Mouse (Mus musculus) B cell, adult 2 months (primary cell): ENCODE measurements around the gene Schip1.

ENCODE experiments used
- DNase-seq, 2 experiments: peaks; one replicate each; pipeline ENCODE4 v3.0.0; 2022

Schip1 gene

DNA sequence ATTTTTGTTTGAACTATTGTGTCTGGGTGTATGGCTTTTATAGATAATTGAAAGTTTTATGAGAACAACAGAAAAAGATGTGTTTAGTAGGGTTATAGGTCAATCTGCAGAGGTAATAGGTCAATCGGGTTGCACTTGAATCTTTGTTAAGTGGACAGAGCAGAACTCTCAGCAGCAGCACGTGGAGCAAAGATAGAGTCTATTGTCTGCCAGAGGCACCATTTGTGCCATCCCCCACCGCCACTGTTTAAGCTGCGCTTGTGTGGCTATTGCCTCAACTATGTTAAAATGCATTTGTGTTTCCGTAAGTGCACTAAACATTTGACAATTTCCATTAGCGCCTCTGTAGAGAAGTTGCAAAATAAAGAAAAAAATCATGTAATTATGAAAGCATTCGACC lies 335.5 kb downstream of the Schip1 start:
- no peak for DNase-seq

DNA sequence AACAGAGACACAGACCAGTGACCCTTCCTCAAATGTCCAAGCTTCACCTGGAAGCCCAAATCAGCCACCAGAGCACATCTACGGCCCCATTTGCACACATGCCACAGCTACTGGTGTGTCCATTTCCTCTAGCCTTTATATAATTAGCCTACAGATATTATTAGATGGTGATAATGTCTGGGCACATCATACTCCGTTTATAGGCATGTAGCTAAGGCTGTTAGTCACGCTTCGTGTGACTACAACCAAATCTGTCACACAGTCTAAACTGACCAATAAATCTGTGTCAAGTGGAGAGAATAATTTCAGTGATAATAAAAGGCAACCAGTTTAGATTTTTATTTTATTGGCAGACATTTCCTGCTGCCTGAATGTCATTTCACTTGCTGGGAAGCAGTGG lies 338.7 kb downstream of the Schip1 start:
- no peak for DNase-seq

DNA sequence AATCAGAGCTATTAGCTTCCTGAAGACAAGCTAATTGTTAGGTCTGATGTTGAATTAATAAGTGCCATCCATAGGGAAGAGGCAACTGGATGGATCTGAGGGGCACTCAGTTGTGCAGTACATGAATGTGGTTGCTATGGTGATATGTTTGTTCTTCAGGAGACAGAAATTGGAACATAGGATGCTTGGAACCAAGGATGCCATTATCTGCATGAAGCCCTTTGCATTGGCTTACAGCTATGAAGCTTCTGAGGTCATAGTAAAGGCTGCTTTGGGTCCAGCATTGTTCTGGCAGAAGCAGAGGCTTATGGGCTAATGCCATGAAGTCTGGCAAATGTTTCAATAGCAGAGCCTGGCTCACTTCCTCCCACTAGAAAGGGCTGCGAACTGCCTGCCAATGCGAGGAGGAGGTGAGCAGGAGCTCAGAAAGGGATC lies 339.2 kb downstream of the Schip1 start:
- no peak for DNase-seq

DNA sequence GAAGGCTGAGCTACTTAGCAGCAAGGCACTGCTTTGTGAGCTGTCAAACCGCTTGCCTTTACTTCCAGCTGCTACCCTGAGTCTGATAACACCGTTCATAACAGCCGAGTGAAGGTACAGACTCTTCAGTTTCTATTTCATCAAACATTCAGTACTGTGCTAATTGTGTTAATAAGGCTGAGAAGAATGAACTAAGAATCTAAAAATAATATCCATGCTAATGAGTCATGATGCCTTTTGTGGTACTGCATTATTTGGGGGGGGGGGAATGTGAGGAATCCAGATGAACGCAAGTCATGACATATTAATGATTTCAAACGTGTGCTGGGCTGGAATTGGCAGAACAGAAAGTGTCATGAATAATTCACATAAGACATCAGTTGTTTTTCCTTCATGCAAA lies 341.1 kb downstream of the Schip1 start:
- no peak for DNase-seq

DNA sequence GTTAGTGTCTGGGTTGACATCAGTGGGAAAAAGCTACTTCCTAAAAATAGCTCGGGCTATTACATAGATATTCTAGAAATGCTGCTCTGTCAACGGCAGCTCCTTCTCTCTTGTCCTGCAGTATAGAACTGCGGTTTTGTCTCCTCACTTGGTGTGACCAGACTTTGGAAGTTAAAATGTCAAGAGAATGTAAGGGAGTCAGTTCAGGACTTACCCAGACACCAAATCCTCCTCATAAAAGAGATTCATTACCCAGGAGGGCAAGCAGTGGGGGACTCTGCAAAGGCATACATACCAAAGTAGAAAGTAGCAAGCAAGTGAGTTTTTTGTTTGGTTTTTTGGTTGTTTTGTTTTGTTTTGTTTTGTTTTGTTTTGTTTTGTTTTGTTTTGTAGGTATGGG lies 347.7 kb downstream of the Schip1 start:
- no peak for DNase-seq

DNA sequence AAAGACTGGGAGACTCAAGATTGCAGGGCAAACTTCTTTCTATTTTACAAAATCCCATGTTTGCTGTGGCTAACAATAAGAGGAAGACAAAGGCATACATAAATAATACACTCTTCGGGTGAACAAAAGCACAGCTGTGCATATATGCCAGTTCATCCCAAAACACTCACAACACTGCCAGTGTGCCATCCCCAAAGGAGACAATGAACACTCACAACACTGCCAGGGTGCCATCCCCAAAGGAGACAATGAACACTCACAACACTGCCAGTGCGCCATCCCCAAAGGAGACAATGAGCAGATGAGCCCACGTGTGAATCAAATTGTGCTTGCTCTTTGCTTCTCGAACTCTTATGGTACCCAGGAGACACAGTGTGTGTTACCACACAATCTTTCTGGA lies 355.2 kb downstream of the Schip1 start:
- no peak for DNase-seq

DNA sequence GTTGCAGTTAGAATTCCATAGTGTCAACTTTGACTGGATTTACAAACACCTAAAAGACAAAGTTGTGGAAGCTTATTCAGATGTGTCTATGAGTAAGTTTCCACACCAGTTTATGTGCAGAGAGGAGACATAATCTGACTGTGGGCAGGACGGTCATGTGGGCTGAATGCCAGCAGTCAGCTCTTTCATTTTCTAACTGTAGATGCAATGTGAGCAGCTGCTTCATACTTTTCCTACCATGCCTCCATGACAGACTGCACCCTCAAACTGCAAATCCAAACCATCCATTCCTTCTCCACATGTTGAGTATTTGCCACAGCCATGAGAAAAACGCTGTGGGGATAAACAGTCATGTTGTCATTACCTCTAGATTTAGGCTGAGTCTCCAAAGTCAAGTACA lies 356.3 kb downstream of the Schip1 start:
- no peak for DNase-seq

DNA sequence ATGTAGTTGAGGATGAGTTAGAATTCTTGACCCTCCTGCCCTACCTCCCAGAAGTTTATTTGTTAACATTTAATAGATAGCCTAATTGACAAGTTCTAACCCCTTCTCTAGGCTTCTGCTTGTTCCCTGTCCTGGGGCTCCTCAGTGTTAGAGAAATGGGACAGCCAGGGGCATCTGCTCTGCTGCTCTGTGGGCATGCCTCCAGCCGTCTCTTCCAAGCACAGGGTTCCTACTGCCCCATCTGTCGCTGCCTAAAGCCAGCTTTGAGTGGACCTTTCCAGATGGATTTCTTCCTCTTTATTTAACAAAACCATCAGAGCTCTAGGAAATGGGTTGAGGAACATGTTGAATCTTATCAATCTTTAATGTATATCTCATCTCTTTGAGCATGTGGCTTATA lies 357.2 kb downstream of the Schip1 start:
- DNase-seq: no peak

DNA sequence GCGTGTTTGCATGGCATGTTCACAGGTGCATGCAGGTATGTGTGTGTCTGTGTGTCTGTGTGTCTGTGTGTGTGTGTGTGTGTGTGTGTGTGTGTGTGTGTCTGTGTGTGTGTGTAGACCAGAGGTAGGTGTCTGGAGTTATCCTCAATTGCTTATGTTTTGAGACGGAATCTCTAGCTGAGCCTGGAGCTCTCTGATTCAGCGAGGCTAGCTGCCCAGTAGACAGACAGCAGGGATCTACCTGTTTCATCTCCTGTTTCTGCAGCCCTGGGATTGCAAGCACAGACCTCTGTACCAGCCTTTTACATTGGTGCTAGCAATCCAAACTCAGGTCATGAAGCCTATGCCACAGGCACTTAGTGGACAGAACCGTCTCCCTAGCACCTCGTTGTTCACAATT lies 363.5 kb downstream of the Schip1 start:
- no peak for DNase-seq

DNA sequence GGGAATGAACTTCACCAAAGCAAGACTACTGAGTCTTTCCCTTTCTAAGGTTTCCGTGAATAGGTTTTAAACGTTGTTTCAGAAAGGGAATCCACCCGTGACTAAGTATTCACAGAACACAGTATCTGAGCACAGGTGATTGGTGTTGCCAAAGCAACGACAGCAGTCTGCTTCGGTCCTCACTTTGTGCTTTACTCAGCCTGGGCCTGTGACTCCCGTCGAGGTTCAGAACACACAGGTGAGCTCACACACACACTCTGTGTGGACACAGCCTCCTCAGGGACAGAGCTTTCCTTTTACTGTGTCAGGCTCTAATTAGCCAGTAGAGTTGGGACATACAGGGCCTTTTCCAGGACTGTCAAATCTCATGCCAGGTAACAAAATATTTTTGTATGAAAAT lies 369.8 kb downstream of the Schip1 start:
- DNase-seq: no peak

DNA sequence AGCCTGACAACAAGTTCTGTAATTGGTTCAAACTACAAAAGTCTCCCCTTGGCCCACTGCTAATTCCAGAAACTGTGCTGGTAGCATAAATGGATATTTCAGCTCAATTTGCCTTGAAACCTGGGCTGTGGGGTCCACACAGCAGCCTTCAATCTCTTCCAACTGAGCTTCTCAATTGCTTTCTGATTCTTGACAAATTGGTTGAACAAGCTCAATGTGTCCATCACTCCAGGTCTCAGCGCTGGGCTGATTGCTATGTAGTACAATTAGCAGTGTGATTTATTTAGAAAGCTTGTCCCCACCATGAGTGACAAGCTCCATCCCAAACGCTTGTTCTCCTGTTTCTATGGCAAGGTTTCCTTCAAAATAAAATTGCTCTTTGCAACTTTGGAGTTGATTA lies 370.3 kb downstream of the Schip1 start:
- DNase-seq: no peak

DNA sequence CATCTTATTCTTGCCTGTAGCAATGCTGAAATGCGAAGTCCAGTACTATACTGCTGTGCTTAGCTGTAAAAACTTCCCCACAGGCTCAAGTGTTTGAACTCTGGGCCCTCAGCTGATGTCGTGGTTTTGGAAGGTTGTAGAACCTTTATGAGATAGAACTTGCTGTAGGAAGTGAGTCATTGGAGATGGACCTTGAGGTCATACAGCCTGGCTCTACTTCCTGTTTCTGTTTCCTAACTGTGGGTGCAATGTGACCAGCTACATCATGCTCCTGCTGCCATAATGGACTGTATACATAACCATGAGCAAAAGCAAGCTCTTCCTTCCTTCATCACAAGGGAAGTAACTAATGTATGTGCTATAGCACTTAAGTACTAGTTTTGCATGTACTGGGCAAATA lies 383.9 kb downstream of the Schip1 start:
- no peak for DNase-seq

DNA sequence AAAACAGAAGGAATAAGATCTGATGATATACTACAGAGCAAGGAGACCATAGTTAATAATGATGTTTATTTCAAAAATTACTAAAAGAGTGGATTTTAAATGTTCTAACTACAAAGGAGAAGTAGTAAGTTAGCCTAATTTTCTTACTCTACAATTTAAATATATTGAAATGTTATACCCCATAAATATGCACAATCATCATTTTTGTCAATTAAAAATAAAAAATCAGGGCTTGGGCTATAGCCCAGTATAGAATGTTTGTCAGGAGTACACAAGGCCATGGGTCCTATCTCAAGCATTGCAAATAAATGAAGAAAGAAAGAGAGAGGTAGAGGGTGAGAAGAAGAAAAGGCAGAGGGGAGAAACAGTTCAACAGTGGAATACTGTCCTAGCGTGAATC lies 387.0 kb downstream of the Schip1 start:
- no peak for DNase-seq

DNA sequence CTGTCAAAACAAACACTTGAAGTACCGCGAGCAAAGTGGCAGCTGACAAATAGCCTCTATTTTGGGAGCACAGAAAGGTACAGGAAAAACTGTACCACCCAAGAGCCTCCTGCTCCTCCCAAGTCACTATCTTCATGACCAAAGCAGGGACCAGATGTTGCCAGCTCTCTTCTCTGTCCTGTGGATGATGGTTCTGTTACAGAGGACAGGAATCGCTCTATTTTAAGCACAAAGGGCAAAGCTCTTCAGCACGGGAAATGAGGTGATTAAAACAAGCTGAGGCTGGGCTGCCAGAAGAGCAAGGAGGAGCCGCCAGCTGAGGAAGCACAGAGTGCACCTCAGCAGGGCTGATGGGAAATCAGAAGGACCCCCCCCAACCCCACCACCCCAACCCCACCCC lies 388.7 kb downstream of the Schip1 start:
- DNase-seq: no peak

DNA sequence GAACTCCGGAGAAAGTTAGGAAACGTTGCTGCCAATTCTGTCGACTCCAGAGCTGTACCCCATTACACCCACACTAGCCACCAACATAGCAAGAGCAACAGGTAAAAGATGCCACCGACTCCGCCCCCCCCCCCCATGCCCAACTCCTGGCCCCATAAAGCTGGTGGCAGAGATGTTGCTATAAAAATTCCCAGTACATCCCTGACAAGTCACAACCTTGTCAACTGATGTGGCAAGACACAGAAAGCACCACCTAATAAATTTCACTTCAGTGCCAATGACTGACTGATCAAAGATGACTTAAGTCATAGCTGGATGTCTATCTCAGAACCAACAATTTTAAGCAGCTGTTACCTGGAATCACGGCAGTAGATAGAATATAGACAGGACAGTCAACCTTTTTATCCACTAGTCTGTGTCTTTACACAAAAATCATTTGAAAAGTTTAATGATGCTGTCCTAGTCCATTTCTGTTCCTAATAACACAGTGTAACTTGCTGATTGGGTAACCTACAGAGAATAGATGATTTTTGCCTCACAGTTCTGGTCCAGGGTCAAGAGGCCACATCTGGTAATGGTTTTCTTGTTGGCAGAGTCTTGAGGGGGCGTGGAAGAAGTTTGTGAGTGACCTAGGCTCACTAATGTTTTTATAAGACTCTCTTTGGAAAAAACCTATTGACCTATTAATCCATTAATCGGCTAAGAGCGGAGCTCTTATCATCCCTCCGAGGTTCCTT lies 389.3 kb downstream of the Schip1 start:
- DNase-seq: no peak

DNA sequence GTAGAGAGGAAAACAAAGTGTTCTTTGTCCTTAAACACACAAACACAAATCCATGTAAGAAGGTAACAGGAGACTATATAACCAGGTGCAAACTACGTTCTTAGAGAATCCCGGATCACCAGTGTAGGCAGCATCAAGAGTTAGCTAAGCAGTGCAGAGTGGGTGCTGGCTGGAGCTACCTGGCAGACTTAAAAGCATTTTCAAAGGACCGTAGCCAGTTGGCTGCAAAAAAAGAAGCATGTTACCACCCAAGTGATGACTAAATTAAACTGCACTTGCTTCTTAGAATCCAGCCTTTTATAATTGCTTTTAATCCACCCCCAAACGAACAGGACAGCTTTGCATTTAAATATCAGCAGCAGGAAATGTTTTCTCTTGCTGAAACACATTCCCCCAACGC lies 402.0 kb downstream of the Schip1 start:
- no peak for DNase-seq

DNA sequence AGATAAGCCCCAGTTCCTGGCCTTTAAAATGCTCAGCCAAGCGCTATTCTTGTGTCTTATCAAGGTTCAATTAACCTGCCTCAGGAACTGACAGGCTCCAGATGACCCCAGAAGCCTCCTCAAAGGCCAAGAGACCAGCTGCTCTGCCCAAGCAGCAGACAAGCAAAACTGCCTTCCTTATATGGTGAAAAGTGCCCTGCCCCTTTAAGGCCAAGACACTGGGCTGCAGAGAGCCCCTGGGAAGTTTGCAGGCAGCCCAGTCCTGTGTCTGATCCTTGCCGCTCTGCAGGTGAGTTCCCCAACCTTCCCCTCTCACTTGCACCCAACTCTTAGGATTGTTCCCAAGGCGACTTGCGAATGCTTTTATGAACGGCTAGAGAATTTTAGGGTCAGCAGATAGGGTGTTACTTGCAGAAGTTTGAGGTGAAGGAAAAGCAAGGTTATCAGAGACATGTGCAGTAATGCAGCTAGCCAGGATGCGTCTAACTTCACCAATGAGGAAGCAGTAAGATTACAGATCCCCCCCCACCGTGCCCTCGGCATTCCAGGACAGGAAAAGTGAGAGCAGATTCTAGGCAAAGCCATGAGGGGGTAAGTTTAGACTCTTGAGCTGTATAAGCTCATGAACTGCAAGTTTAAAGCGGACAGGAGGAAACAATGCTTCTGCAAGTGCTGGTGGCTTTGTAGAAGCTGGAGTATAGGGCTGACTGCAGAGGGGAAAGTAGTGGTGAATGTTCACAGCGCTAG lies 403.5 kb downstream of the Schip1 start:
- no peak for DNase-seq

DNA sequence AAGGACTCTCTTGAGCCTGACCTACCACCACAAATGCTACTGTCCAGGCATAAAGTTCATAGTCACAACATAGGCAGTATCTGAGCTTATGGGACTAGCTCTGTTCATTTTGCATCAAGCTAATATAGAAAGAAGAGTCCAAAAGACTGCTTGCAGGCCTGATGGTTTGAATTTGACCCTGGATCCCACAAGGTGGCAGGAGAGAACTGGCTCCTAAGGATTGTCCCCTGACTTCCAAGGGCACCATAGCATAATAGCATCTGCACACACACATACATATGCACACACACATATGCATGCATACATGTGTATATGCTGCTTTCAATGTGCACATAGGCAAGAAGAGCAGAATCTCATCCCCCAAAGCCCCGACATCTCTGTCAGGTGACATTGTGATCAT lies 405.0 kb downstream of the Schip1 start:
- DNase-seq: no peak

DNA sequence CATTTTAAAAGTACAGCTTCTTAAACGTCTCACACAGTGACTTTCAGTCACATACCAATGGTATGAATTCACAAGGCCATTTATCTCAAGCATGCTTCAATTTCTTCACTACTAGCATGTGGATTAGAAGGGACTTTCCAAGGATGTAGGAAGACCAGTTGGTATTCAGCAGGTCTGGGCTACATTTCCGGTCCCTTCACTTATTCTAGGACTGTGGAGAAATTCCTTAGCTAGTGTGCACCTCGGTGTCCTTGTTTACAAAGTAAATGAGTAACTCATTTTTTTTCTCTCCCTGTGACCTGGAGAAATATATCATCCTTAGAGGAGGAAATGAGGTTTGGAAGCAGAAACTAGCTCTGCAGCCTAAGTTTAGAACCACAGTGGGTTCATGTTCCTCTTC lies 405.5 kb downstream of the Schip1 start:
- DNase-seq: no peak

DNA sequence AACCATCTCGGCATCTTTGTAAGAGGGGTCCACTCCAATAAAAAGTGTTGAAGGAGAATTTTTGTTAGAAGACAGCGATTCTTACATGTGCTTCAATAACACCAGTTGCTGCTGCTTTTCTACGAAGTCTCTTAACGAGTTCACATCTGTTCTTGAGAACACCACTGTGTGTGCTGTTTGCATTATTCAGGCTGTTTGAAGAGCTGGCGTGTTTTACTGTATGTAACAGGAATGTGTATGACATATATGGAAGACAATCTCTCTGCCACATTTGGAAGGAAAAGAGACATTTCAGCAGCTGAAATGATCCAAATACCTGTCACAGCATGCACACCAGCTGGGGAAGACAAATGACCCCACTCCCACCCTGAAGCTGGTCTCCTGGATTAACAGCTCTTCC lies 406.0 kb downstream of the Schip1 start:
- DNase-seq: no peak

DNA sequence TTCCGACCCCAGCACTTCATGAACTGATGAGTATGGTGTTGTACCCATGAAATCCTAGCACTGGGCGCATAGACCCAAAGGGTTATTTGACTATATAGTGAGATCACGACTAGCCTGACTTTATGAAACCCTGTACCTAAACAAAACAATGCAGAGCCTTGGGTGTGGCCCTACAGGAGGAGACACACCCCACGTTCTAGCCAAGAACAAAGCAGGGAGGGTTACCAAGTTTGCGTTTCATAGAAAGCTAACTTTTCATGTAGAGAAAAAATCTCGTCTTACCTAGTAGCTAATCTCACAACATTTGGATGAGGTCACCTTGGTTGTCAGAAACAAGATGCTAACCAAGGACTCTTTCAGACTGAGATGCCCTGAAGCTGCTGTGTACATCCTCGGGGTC lies 411.7 kb downstream of the Schip1 start:
- DNase-seq: no peak

DNA sequence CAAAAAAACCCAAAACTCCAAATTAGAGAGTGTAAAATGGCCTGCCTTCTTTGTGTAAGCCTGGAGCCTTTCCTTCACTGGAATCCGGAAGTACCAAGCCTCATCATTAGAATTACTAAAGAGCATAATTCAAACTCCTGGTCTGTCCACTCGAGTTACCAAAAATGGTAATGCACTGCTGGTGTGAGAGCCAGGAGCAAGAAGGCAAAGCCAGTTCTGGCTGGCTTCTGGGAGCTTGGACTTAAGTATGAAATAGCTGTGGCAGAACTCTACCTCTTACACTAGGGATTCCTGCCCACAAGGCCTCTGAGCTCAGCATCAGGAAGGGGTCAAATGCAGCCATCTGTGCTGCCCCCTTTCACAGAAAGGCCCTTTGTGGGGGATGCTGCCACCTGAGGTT lies 412.9 kb downstream of the Schip1 start:
- no peak for DNase-seq

DNA sequence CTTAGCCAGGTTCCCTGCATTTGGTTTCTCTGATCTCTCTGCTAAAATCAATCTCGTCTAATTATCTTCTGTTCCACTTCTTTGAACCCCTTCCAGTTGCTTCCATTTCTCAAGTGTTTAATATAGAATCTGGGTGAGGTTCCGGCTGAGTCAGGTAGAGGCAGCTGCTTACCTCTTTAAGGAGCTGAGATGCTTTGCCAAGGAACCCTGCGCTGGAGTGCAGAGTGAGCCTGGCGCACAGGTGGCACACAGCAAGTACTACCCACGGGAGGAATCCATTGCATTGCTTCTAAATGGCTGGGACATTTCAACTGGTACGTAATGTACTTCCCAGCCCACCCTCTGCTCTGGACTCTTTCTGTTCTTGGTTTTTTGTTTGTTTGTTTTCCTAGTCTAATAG lies 414.7 kb downstream of the Schip1 start:
- no peak for DNase-seq

DNA sequence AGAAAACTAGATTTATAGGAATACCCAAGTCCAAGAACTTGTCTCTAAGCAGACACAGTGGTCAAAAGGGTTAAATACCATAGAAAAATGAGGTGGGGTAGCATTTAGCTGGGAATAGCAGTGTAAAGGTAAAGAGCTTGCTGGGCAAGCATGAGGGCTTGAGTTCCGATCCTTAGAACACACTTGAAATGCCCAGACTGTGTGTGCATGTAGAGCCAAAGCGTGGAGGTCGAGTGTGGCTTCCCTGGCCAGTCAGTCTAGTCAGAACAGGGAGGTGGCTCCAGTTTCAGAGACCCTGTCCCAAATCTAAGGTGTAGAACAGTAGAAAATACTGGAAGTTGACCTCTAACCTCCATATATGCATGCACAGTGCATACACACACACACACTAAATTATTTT lies 418.9 kb downstream of the Schip1 start:
- DNase-seq: no peak

DNA sequence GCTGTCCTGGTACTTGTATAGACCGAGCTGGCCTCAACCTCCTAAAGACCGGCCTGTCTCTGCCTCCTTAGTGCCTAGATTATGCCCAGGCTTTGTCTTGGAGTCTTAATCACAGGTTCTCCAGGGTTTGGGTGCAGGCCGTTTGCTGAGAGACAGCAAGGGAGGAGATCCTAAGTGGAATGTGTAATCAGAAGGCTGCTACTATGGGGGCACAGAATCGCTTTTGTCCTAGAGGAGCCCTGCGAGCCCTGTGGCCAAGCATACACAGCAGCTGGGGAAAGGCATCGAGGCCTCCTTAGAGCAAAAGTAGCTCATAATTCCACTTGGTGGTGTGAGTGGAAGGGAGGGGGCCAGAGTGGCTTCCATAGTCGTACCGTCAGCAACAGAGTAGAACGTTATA lies 419.4 kb downstream of the Schip1 start:
- no peak for DNase-seq
